Mouse (Mus musculus) ES-E14 (cell line): ENCODE data around the gene Pycr2. TPM values are rescaled to one million over a fixed set of nuclear protein-coding genes. Genes with fewer than 3 reads are reported as not detected.

ENCODE experiments used
- DNase-seq: peaks from one replicate; pipeline ENCODE4 v3.0.0-alpha.2; 2013; ENCODE audit warnings: low read depth, low spot score
- H3K27ac ChIP-seq: 2 replicates; pipeline ENCODE4 v1.5.1; 2012; ENCODE audit warnings: low read depth, mild to moderate bottlenecking, low read length, moderate library complexity, mixed read lengths; ENCODE audit not compliant: poor library complexity, insufficient read depth, severe bottlenecking
- H3K36me3 ChIP-seq: 2 replicates; pipeline ENCODE4 v1.6.1; 2012; ENCODE audit warnings: mild to moderate bottlenecking, low read length, moderate library complexity, mixed read lengths; ENCODE audit not compliant: control insufficient read depth, poor library complexity, insufficient read depth, severe bottlenecking
- H3K4me1 ChIP-seq, 2 experiments: fragments of 150-350 bp in 1 of 2; sonication (generic) in 1 of 2; 2 replicates each; pipeline ENCODE4 v1.6.1; 2012; ENCODE audit warnings: low read length in 2 of 2, mild to moderate bottlenecking in 1 of 2, mixed read lengths in 1 of 2; ENCODE audit not compliant: control insufficient read depth in 2 of 2, insufficient read depth in 2 of 2, poor library complexity in 1 of 2
- H3K4me3 ChIP-seq, 2 experiments: fragments of 150-350 bp in 1 of 2; sonication (generic) in 1 of 2; 2 replicates each; pipeline ENCODE4 v1.5.1; 2012; ENCODE audit warnings: low read length in 2 of 2, low read depth in 1 of 2, mild to moderate bottlenecking in 1 of 2, mixed read lengths in 1 of 2; ENCODE audit not compliant: insufficient read depth in 1 of 2, poor library complexity in 1 of 2, severe bottlenecking in 1 of 2
- H3K9ac ChIP-seq: 2 replicates; pipeline ENCODE4 v1.6.1; 2012; ENCODE audit warnings: low read depth, mild to moderate bottlenecking, low read length, mixed read lengths; ENCODE audit not compliant: poor library complexity, insufficient read depth, severe bottlenecking
- H3K9me3 ChIP-seq: fragments of 150-350 bp; sonication (generic); 2 replicates; pipeline ENCODE4 v1.6.1; 2012; ENCODE audit warnings: low read depth, mild to moderate bottlenecking, low read length; ENCODE audit not compliant: control insufficient read depth, insufficient read depth
- CHD2 ChIP-seq: IDR thresholded peaks from 2 replicates; pipeline ENCODE4 v1.6.1; 2014; ENCODE audit warnings: mild to moderate bottlenecking, low read depth, low read length, inconsistent platforms
- HCFC1 ChIP-seq: IDR thresholded peaks from 2 replicates; pipeline ENCODE4 v1.6.1; 2012; ENCODE audit warnings: low read length, inconsistent platforms, borderline replicate concordance; ENCODE audit not compliant: insufficient read depth
- MAFK ChIP-seq: IDR thresholded peaks from 2 replicates; pipeline ENCODE4 v1.6.1; 2014; ENCODE audit warnings: mild to moderate bottlenecking, low read depth, low read length, inconsistent platforms; ENCODE audit not compliant: insufficient read depth
- ZC3H11A ChIP-seq: IDR thresholded peaks from 2 replicates; pipeline ENCODE4 v1.6.1; 2012; ENCODE audit warnings: low read depth, mild to moderate bottlenecking, inconsistent platforms, low read length, borderline replicate concordance
- ZNF384 ChIP-seq: IDR thresholded peaks from 2 replicates; pipeline ENCODE4 v1.6.1; 2012; ENCODE audit warnings: low read depth, low read length, inconsistent platforms
- in situ Hi-C, 2 experiments: fragments of 600-800 bp; cut with MboI; formaldehyde crosslinking; loops; one replicate each; pipeline ENCODE4 v1.15.1; 2025; ENCODE audit warnings: low sequenced_read_pairs in 2 of 2, inconsistent platforms in 1 of 2; ENCODE audit not compliant: unreplicated experiment in 2 of 2
- total RNA-seq: library from RNA; depleted of rRNA; stranded (reverse); fragments of 300-350 nt; gene quantifications from 2 replicates; pipeline ENCODE4 v1.2.3, GENCODE M21; 2012

Pycr2 gene
- total RNA-seq, 1 experiment = 122 TPM

- no peak for DNase-seq
- no peaks in the 10 kb centered on the region for H3K36me3 ChIP-seq
- H3K4me1 ChIP-seq = peaks cover 6 to 40% of the 10 kb centered on the region in 2 experiments
- H3K27ac ChIP-seq = peak overlapping the region; percentile 48; the same call in 1 of the 2 replicates
- H3K9me3 ChIP-seq = no peaks in the 10 kb centered on the region
- peak overlapping the region; percentile 23; the same call in 1 of the 2 replicates for H3K9ac ChIP-seq
- in situ Hi-C loops = no loop called here
- no peak for TF ChIP-seq MAFK
- no peak for TF ChIP-seq CHD2
- TF ChIP-seq ZC3H11A = no peak
- no peak for TF ChIP-seq ZNF384
- no peak for TF ChIP-seq HCFC1
- no peak overlapping the region for H3K4me3 ChIP-seq
Observed at GRCm38 (mm10) chr1:180922273-180923048, 18.4 kb downstream of the Pycr2 start.

DNA sequence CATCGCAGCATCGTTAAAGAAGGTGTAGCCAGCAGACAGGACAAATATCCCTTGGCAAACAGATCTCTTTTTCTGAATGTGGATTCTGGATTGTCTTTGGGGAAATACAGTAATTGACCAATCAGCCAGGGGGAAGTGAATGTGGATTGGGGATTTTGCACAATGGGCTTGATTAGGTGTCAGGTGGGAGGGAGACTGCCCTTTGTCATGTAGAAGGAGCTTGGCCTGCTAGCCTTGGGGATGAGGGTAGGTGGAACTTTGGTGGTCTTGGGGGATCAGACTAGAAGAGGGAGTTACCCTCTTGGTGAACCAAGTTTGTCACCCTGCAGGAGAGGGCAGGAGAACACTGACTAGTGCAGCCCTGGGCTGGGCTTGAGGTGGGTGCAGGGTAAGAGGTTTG is 20.6 kb downstream of the Pycr2 start:
- TF ChIP-seq MAFK = no peak
- TF ChIP-seq CHD2 = peak; percentile 69; the same call in 1 of the 2 replicates
- Histone ChIP-seq H3K36me3 (no peaks in the 10 kb centered on the region), H3K9me3 (no peaks in the 10 kb centered on the region), H3K9ac (peak overlapping the region; percentile 55; the same call in 1 of the 2 replicates), H3K4me3 (no peak overlapping the region), H3K4me1 (peaks cover 6 to 36% of the 10 kb centered on the region in 2 experiments), H3K27ac (peak overlapping the region; percentile 98)
- DNase-seq = peak; percentile 89
- in situ Hi-C loops = no loop called here

- Histone ChIP-seq H3K27ac (no peak overlapping the region), H3K4me1 (peaks cover 6 to 33% of the 10 kb centered on the region in 2 experiments), H3K9ac (no peak overlapping the region), H3K9me3 (no peaks in the 10 kb centered on the region), H3K4me3 (no peak overlapping the region), H3K36me3 (no peaks in the 10 kb centered on the region)
- TF ChIP-seq ZNF384 = no peak
- TF ChIP-seq MAFK = no peak
- TF ChIP-seq CHD2 = no peak
- TF ChIP-seq HCFC1 = no peak
- no peak for TF ChIP-seq ZC3H11A
- in situ Hi-C loops = no loop called here
- no peak for DNase-seq
Observed at GRCm38 (mm10) chr1:180926286-180926685, 22.2 kb downstream of the Pycr2 start.

GRCm38 (mm10) chr1:180929599-180929998 is 25.5 kb downstream of the Pycr2 start:
- H3K36me3 ChIP-seq = no peaks in the 10 kb centered on the region
- H3K9ac ChIP-seq = no peak overlapping the region
- no peak for TF ChIP-seq MAFK
- TF ChIP-seq ZNF384 = no peak
- no peak for TF ChIP-seq HCFC1
- TF ChIP-seq ZC3H11A = no peak
- no peak for TF ChIP-seq CHD2
- peaks cover 3 to 26% of the 10 kb centered on the region in 2 experiments; a peak in 3 of 4 replicates for H3K4me1 ChIP-seq
- no peak for DNase-seq
- H3K27ac ChIP-seq = no peak overlapping the region
- H3K9me3 ChIP-seq = no peaks in the 10 kb centered on the region
- in situ Hi-C loops = no loop called here
- no peak overlapping the region for H3K4me3 ChIP-seq
